Mouse (Mus musculus): ENCODE results near the gene Olfr461. TPM values are rescaled to one million over a fixed set of nuclear protein-coding genes. Genes with fewer than 3 reads are reported as not detected.
"Not testable (repeated sequence)": the region's sequence is repeated elsewhere in the genome, so short reads cannot be mapped to it uniquely, and the experiment has no call there.

The Olfr461 gene
- polyA plus RNA-seq (2015; fragmentation: Nextera tagmentation; extraction: Ambion mirVana), result 0.06 and 0.11 TPM in 2 replicates

- Histone ChIP-seq H3K27ac (ENCODE audit: low read length) (no peak within 1 kb of the TSS), H3K36me3 (ENCODE audit: control insufficient read depth, insufficient read depth, low read length) (no peaks in the 10 kb centered on the region), H3K9ac (ENCODE audit: low read depth, low read length) (no peak within 1 kb of the TSS), H3K9me3 (replicated peaks; ENCODE audit: control insufficient read depth, low read length, poor library complexity, severe bottlenecking) (no peaks in the 10 kb centered on the region), H3K4me3 (ENCODE audit: low read depth, low read length) (no peak within 1 kb of the TSS), H3K4me1 (ENCODE audit: control insufficient read depth, insufficient read depth, low read length) (no peaks in the 10 kb centered on the region), H3K27me3 (ENCODE audit: control insufficient read depth, insufficient read depth, low read depth, low read length) (no peaks in the 10 kb centered on the region), H3K4me2 (ENCODE audit: low read length) (no peak within 1 kb of the TSS)
- no peak for ATAC-seq
- 84% methylated on average over 2 of the region's 2 CpGs for WGBS
Measured at GRCm38 (mm10) chr6:40554950-40555349, at the start of gene Olfr461. Gene Olfr461, minus strand, starts transcription at chr6:40555050.

- not testable (repeated sequence) for H3K36me3 ChIP-seq (ENCODE audit: control insufficient read depth, insufficient read depth, low read length); H3K4me3 ChIP-seq (ENCODE audit: low read depth, low read length); H3K9me3 ChIP-seq (replicated peaks; ENCODE audit: control insufficient read depth, low read length, poor library complexity, severe bottlenecking); H3K27me3 ChIP-seq (ENCODE audit: control insufficient read depth, insufficient read depth, low read depth, low read length); H3K9ac ChIP-seq (ENCODE audit: low read depth, low read length); H3K4me1 ChIP-seq (ENCODE audit: control insufficient read depth, insufficient read depth, low read length); H3K27ac ChIP-seq (ENCODE audit: low read length); ATAC-seq; H3K4me2 ChIP-seq (ENCODE audit: low read length)
- WGBS, result 30% methylated on average over 4 of the region's 4 CpGs
Measured at GRCm38 (mm10) chr6:40598546-40598945, 43.7 kb upstream of the Olfr461 start.

DNA sequence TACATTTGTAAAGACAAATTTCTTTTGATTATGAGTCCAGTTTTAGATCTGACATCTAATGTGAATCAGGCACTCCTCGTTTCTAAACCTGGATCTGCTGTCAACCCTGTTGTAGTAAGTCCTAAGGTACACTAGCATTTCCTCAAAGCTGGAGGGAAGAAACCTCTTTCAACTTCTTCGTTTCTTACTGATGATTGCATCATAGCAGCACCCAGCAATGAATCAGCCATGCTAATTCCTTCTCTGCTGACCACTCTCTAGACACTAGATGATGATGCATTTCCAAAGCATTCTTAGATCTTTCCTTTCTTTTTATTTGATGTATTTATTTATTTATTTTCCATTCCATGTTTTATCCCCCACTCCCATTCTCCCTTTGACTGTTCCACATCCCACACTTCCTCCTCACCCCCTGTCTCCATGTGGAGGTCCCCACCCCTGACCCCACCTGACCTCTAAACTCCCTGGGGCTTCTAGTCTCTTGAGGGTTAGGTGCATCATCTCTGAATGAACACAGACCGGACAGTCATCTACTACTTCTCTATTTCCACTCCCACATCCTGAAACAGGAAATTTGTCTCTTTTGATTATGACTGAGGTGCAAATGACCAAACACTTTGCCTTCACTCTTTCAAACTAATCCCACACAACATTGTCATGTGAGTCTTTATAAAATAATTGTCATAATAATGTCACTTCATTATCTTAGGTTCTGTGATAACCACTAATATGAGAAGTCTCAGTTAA, 40.1 kb upstream of the Olfr461 start:
- Histone ChIP-seq H3K27me3 (ENCODE audit: control insufficient read depth, insufficient read depth, low read depth, low read length) (no peaks in the 10 kb centered on the region), H3K9me3 (replicated peaks; ENCODE audit: control insufficient read depth, low read length, poor library complexity, severe bottlenecking) (0 out of 2 replicates have a peak, but pooled peaks cover 4% of the 10 kb centered on the region), H3K4me1 (ENCODE audit: control insufficient read depth, insufficient read depth, low read length) (no peaks in the 10 kb centered on the region), H3K9ac (ENCODE audit: low read depth, low read length) (no peak overlapping the region), H3K27ac (ENCODE audit: low read length) (no peak overlapping the region), H3K4me3 (ENCODE audit: low read depth, low read length) (no peak overlapping the region), H3K4me2 (ENCODE audit: low read length) (no peak overlapping the region), H3K36me3 (ENCODE audit: control insufficient read depth, insufficient read depth, low read length) (no peaks in the 10 kb centered on the region)
- WGBS, result 71% methylated on average over 3 of the region's 3 CpGs
- ATAC-seq, result no peak

GRCm38 (mm10) chr6:40588346-40588745, 33.5 kb upstream of the Olfr461 start:
- Histone ChIP-seq H3K4me2 (ENCODE audit: low read length) (no peak overlapping the region), H3K36me3 (ENCODE audit: control insufficient read depth, insufficient read depth, low read length) (no peaks in the 10 kb centered on the region), H3K9ac (ENCODE audit: low read depth, low read length) (no peak overlapping the region), H3K4me3 (ENCODE audit: low read depth, low read length) (no peak overlapping the region), H3K27me3 (ENCODE audit: control insufficient read depth, insufficient read depth, low read depth, low read length) (no peaks in the 10 kb centered on the region), H3K4me1 (ENCODE audit: control insufficient read depth, insufficient read depth, low read length) (no peaks in the 10 kb centered on the region), H3K27ac (ENCODE audit: low read length) (no peak overlapping the region), H3K9me3 (replicated peaks; ENCODE audit: control insufficient read depth, low read length, poor library complexity, severe bottlenecking) (0 out of 2 replicates have a peak, but pooled peaks cover 4% of the 10 kb centered on the region)
- 96% methylated on average over 2 of the region's 2 CpGs for WGBS
- no peak for ATAC-seq

DNA sequence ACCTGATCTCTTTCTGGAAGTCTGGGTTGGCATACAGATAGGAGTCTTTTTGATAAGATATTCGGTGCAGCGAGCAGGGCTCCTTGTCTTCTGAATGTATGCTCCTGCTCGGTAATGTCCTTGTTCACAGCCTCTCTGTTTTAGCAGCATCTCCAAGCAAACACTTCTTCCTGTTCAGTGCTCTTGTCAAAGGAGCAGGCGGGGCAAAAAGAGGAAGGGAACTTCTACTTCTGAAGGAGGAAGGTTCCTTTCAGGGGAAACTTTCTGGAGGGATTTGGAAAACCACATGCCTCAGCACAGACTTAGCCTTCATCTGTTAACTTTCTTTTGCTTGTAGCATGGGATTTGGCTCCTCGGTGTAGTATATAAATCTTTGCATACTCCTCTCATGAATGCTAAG, 30.8 kb upstream of the Olfr461 start, which contains the start of gene Clec5a:
Gene Clec5a (minus strand): TSS at position 177 of the 400 bp plus-strand sequence.
- no peaks in the 10 kb centered on the region for H3K4me1 ChIP-seq (ENCODE audit: control insufficient read depth, insufficient read depth, low read length)
- H3K27ac ChIP-seq (ENCODE audit: low read length), result no peak within 1 kb of the TSS
- 0 out of 2 replicates have a peak, but pooled peaks cover 4% of the 10 kb centered on the region for H3K9me3 ChIP-seq (replicated peaks; ENCODE audit: control insufficient read depth, low read length, poor library complexity, severe bottlenecking)
- no peak for ATAC-seq
- 83% methylated on average over 5 of the region's 5 CpGs for WGBS
- H3K4me2 ChIP-seq (ENCODE audit: low read length), result no peak within 1 kb of the TSS
- H3K36me3 ChIP-seq (ENCODE audit: control insufficient read depth, insufficient read depth, low read length), result no peaks in the 10 kb centered on the region
- no peak within 1 kb of the TSS for H3K4me3 ChIP-seq (ENCODE audit: low read depth, low read length)
- no peaks in the 10 kb centered on the region for H3K27me3 ChIP-seq (ENCODE audit: control insufficient read depth, insufficient read depth, low read depth, low read length)
- H3K9ac ChIP-seq (ENCODE audit: low read depth, low read length), result no peak within 1 kb of the TSS

GRCm38 (mm10) chr6:40584336-40584735, 29.5 kb upstream of the Olfr461 start:
- Histone ChIP-seq H3K27ac (ENCODE audit: low read length) (no peak overlapping the region), H3K9me3 (replicated peaks; ENCODE audit: control insufficient read depth, low read length, poor library complexity, severe bottlenecking) (no peaks in the 10 kb centered on the region), H3K27me3 (ENCODE audit: control insufficient read depth, insufficient read depth, low read depth, low read length) (no peaks in the 10 kb centered on the region), H3K4me1 (ENCODE audit: control insufficient read depth, insufficient read depth, low read length) (no peaks in the 10 kb centered on the region), H3K36me3 (ENCODE audit: control insufficient read depth, insufficient read depth, low read length) (no peaks in the 10 kb centered on the region), H3K9ac (ENCODE audit: low read depth, low read length) (no peak overlapping the region), H3K4me2 (ENCODE audit: low read length) (no peak overlapping the region), H3K4me3 (ENCODE audit: low read depth, low read length) (no peak overlapping the region)
- WGBS, result 85% methylated on average over 6 of the region's 6 CpGs
- no peak for ATAC-seq

GRCm38 (mm10) chr6:40576305-40576704, 21.5 kb upstream of the Olfr461 start:
- Histone ChIP-seq H3K27ac (ENCODE audit: low read length) (no peak overlapping the region), H3K27me3 (ENCODE audit: control insufficient read depth, insufficient read depth, low read depth, low read length) (no peaks in the 10 kb centered on the region), H3K4me2 (ENCODE audit: low read length) (no peak overlapping the region), H3K4me3 (ENCODE audit: low read depth, low read length) (no peak overlapping the region), H3K4me1 (ENCODE audit: control insufficient read depth, insufficient read depth, low read length) (no peaks in the 10 kb centered on the region), H3K9ac (ENCODE audit: low read depth, low read length) (no peak overlapping the region), H3K9me3 (replicated peaks; ENCODE audit: control insufficient read depth, low read length, poor library complexity, severe bottlenecking) (no peaks in the 10 kb centered on the region), H3K36me3 (ENCODE audit: control insufficient read depth, insufficient read depth, low read length) (no peaks in the 10 kb centered on the region)
- no peak for ATAC-seq
- WGBS, result 90% methylated on average over 1 of the region's 1 CpGs

DNA sequence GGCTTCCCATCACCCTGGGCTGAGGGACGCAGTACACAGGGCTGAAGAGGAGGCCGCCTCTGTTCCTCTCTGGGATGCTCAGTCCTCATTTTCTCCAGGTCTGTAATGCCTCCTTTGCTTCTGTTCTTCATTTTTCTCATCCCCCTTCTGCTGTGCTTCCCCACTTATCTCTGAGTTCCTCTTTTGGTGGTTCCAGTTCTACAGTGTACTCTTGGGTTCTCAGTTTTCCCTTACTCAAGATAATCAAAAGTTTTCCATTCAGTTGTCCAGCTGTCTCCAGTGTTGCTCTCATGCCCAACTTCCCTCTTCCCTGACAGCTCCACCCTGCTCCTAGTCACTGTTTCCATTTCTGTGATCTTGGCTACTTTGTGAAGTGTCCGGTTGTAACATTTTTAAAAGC, 18.8 kb upstream of the Olfr461 start:
- no peak overlapping the region for H3K27ac ChIP-seq (ENCODE audit: low read length)
- H3K36me3 ChIP-seq (ENCODE audit: control insufficient read depth, insufficient read depth, low read length), result no peaks in the 10 kb centered on the region
- ATAC-seq, result no peak
- H3K27me3 ChIP-seq (ENCODE audit: control insufficient read depth, insufficient read depth, low read depth, low read length), result no peaks in the 10 kb centered on the region
- WGBS, result 79% methylated on average over 3 of the region's 3 CpGs
- H3K9ac ChIP-seq (ENCODE audit: low read depth, low read length), result no peak overlapping the region
- H3K9me3 ChIP-seq (replicated peaks; ENCODE audit: control insufficient read depth, low read length, poor library complexity, severe bottlenecking), result no peaks in the 10 kb centered on the region
- H3K4me2 ChIP-seq (ENCODE audit: low read length), result no peak overlapping the region
- H3K4me1 ChIP-seq (ENCODE audit: control insufficient read depth, insufficient read depth, low read length), result no peaks in the 10 kb centered on the region
- no peak overlapping the region for H3K4me3 ChIP-seq (ENCODE audit: low read depth, low read length)

GRCm38 (mm10) chr6:40569187-40569586, 14.3 kb upstream of the Olfr461 start, which contains the start of gene Olfr460:
Gene Olfr460, plus strand, starts transcription at chr6:40569487.
- Histone ChIP-seq H3K9ac (ENCODE audit: low read depth, low read length) (no peak within 1 kb of the TSS), H3K4me1 (ENCODE audit: control insufficient read depth, insufficient read depth, low read length) (no peaks in the 10 kb centered on the region), H3K27me3 (ENCODE audit: control insufficient read depth, insufficient read depth, low read depth, low read length) (no peaks in the 10 kb centered on the region), H3K4me3 (ENCODE audit: low read depth, low read length) (no peak within 1 kb of the TSS), H3K9me3 (replicated peaks; ENCODE audit: control insufficient read depth, low read length, poor library complexity, severe bottlenecking) (no peaks in the 10 kb centered on the region), H3K36me3 (ENCODE audit: control insufficient read depth, insufficient read depth, low read length) (no peaks in the 10 kb centered on the region), H3K27ac (ENCODE audit: low read length) (no peak within 1 kb of the TSS), H3K4me2 (ENCODE audit: low read length) (no peak within 1 kb of the TSS)
- ATAC-seq, result no peak
- WGBS, result 93% methylated on average over 3 of the region's 3 CpGs

All from midbrain, embryonic 16.5 days (tissue).